Mouse (Mus musculus): Measurements from ENCODE around the gene Flii. TPM values are rescaled to one million over a fixed set of nuclear protein-coding genes. Genes with fewer than 3 reads are reported as not detected.

Flii gene
- polyA plus RNA-seq, 1 experiment from 2014 or later = 51.1 TPM

DNA sequence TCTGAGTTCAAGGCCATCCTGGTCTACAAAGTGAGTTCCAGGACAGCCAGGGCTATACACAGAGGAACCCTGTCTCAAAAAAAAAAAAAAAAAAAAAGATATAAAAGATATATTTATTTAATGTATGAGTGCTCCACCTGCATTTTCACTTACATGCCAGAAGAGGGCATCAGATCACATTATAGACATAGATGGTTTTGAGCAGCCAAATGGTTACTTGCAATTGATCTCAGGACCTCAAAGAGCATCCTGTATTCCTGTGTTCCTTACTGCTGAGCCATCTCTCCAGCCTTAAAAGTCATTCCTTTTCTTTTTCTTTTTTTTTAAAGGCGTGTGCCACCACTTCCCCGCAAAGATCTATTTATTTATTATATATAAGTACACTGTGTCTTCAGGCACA is 29.5 kb downstream of the Flii start:
- TF ChIP-seq EP300 (optimal IDR thresholded peaks at IDR 0.05) (no peak), CTCF (IDR thresholded peaks at IDR 0.05; ENCODE audit: low read depth) (peak; percentile 71)
- no peaks in the 10 kb centered on the region for H3K9me3 ChIP-seq (ENCODE audit: control insufficient read depth, low read length)
- no peak overlapping the region for H3K4me3 ChIP-seq (ENCODE audit: low read depth, low read length)
- H3K4me2 ChIP-seq (replicated peaks; ENCODE audit: low read depth) = no peak overlapping the region
- no peaks in the 10 kb centered on the region for H3K27me3 ChIP-seq (ENCODE audit: control insufficient read depth, insufficient read depth, low read length)
- H3K4me1 ChIP-seq (replicated peaks; ENCODE audit: control insufficient read depth, insufficient read depth) = peaks cover 4% of the 10 kb centered on the region; the same call in 1 of the 2 replicates
- no peak for ATAC-seq (ENCODE audit: low FRiP score, low TSS enrichment)
- H3K9ac ChIP-seq (ENCODE audit: low read length) = no peak overlapping the region
- H3K27ac ChIP-seq (replicated peaks) = no peak overlapping the region
- 70% methylated on average over 2 of the region's 2 CpGs for WGBS
- no peaks in the 10 kb centered on the region for H3K36me3 ChIP-seq (ENCODE audit: control insufficient read depth, insufficient read depth, low read length)
- DNase-seq (ENCODE audit: low spot score) = no peak

DNA sequence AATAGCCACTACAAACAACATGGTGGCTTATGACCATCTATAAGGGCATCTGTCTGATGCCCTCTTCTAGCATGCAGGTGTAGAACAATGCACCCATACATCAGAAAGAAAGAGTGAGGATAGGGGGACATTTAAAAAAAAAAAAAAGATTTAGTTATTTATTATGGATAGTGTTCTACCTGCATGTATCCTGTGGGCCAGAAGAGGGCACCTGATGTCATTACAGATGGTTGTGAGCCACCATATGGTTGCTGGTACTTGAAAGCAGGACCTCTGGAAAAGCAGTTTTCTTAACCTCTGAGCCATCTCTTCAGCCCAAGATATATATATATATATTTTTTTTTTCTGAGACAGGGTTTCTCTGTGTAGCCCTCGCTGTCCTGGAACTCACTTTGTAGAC is 30.9 kb downstream of the Flii start:
- peaks cover 4% of the 10 kb centered on the region; the same call in 1 of the 2 replicates for H3K4me1 ChIP-seq (replicated peaks; ENCODE audit: control insufficient read depth, insufficient read depth)
- no peak overlapping the region for H3K9ac ChIP-seq (ENCODE audit: low read length)
- H3K27ac ChIP-seq (replicated peaks) = no peak overlapping the region
- no peaks in the 10 kb centered on the region for H3K27me3 ChIP-seq (ENCODE audit: control insufficient read depth, insufficient read depth, low read length)
- TF ChIP-seq CTCF (IDR thresholded peaks at IDR 0.05; ENCODE audit: low read depth) = peak; percentile 32; the same call in 1 of the 2 replicates
- no peak for TF ChIP-seq EP300 (optimal IDR thresholded peaks at IDR 0.05)
- H3K4me3 ChIP-seq (ENCODE audit: low read depth, low read length) = no peak overlapping the region
- 67% methylated on average over 1 of the region's 1 CpGs for WGBS
- DNase-seq (ENCODE audit: low spot score) (no peak), ATAC-seq (ENCODE audit: low FRiP score, low TSS enrichment) (no peak)
- no peaks in the 10 kb centered on the region for H3K9me3 ChIP-seq (ENCODE audit: control insufficient read depth, low read length)
- H3K36me3 ChIP-seq (ENCODE audit: control insufficient read depth, insufficient read depth, low read length) = no peaks in the 10 kb centered on the region
- no peak overlapping the region for H3K4me2 ChIP-seq (replicated peaks; ENCODE audit: low read depth)

Small RNAs within 50 kb of the gene (microRNA-seq; reads per million reads assigned to microRNA genes)
- 1.6 reads per million for gene Mir5100

Other genes starting within 250 kb of the Flii start
- 25.7 and 26.3 TPM in 2 replicates for gene Alkbh5, start 190.9 kb downstream of the Flii start, polyA plus RNA-seq (2015; fragmentation: Nextera tagmentation; extraction: Ambion mirVana)
- gene Llgl1, start 27.5 kb downstream of the Flii start, polyA plus RNA-seq (2015; fragmentation: Nextera tagmentation; extraction: Ambion mirVana) = 13.6 and 14.4 TPM in 2 replicates
- 8.5 and 9.8 TPM in 2 replicates for gene Mief2, start 1.1 kb upstream of the Flii start, polyA plus RNA-seq (2015; fragmentation: Nextera tagmentation; extraction: Ambion mirVana)
- 4.3 and 4.7 TPM in 2 replicates for gene Top3a, start 50.1 kb upstream of the Flii start, polyA plus RNA-seq (2015; fragmentation: Nextera tagmentation; extraction: Ambion mirVana)
- 1.7 and 1.9 TPM in 2 replicates for gene Smcr8, start 50.3 kb upstream of the Flii start, polyA plus RNA-seq (2015; fragmentation: Nextera tagmentation; extraction: Ambion mirVana)
- 29.1 and 30.9 TPM in 2 replicates for gene Shmt1, start 84.5 kb upstream of the Flii start, polyA plus RNA-seq (2015; fragmentation: Nextera tagmentation; extraction: Ambion mirVana)
- 28.0 and 28.1 TPM in 2 replicates for gene Dhrs7b, start 103.4 kb upstream of the Flii start, polyA plus RNA-seq (2015; fragmentation: Nextera tagmentation; extraction: Ambion mirVana)
- gene Tmem11, start 152.0 kb upstream of the Flii start, polyA plus RNA-seq (2015; fragmentation: Nextera tagmentation; extraction: Ambion mirVana) = 39.8 and 42.1 TPM in 2 replicates
- 6.7 and 8.3 TPM in 2 replicates for gene Natd1, start 187.5 kb upstream of the Flii start, polyA plus RNA-seq (2015; fragmentation: Nextera tagmentation; extraction: Ambion mirVana)
- 105 and 108 TPM in 2 replicates for gene Map2k3, start 204.8 kb upstream of the Flii start, polyA plus RNA-seq (2015; fragmentation: Nextera tagmentation; extraction: Ambion mirVana)